Mouse (Mus musculus) brain, embryonic 14.5 days (tissue): ENCODE data around the gene Rarg.

Source experiments
- CTCF ChIP-seq: fragments of 200-500 bp; IDR thresholded peaks from 2 replicates; pipeline ENCODE4 v1.5.1; 2012; ENCODE audit warnings: inconsistent platforms, mild to moderate bottlenecking, moderate library complexity, borderline replicate concordance; ENCODE audit not compliant: insufficient read depth, insufficient read length; ENCODE audit errors: extremely low read depth
- POLR2A ChIP-seq: fragments of 200-500 bp; IDR thresholded peaks from 2 replicates; pipeline ENCODE4 v1.6.1; 2012; ENCODE audit warnings: mild to moderate bottlenecking, inconsistent platforms, borderline replicate concordance; ENCODE audit not compliant: poor library complexity, insufficient read depth, insufficient read length, severe bottlenecking; ENCODE audit errors: extremely low read depth

- TF ChIP-seq CTCF (no peak), POLR2A (no peak)
Observed at GRCm38 (mm10) chr15:102216459-102217228, 40.7 kb downstream of the Rarg start.
